Mouse (Mus musculus): ENCODE data around the gene Rpl31. TPM values are rescaled to one million over a fixed set of nuclear protein-coding genes. Genes with fewer than 3 reads are reported as not detected.

The Rpl31 gene
- polyA plus RNA-seq, 1 experiment = 18.9 TPM

DNA sequence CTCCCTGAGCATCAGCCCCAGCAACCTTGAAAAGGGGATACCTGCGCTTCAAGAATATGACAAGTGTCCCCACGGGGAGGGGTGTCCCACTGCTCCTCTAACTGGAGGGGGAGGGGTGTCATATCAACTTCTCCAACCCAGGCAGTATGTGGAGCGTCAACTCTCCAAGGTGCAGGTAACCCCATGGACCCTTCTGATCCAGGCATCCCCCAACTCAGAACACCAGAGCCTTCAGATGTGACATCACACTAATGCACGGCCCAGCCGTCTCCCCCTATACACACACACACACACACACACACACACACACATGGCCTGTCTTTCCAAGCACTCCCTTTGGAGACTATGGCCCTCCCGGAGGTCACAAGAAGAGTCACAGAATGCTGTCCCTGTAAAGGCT lies 24.0 kb downstream of the Rpl31 start:
- TF ChIP-seq TAL1 (IDR thresholded peaks at IDR 0.05; ENCODE audit: low read length) (no peak), GATA1 (IDR thresholded peaks at IDR 0.05; ENCODE audit: low read length) (no peak)
- H3K36me3 ChIP-seq (ENCODE audit: control insufficient read depth) = peaks cover 31% of the 10 kb centered on the region
- H3K4me1 ChIP-seq (ENCODE audit: control insufficient read depth) = peaks cover 74% of the 10 kb centered on the region
- H3K4me3 ChIP-seq (replicated peaks) = no peak overlapping the region
- H3K27me3 ChIP-seq (ENCODE audit: control insufficient read depth) = no peaks in the 10 kb centered on the region
- no peaks in the 10 kb centered on the region; the same call in 1 of the 2 replicates for H3K9me3 ChIP-seq (ENCODE audit: control insufficient read depth, low read length)

DNA sequence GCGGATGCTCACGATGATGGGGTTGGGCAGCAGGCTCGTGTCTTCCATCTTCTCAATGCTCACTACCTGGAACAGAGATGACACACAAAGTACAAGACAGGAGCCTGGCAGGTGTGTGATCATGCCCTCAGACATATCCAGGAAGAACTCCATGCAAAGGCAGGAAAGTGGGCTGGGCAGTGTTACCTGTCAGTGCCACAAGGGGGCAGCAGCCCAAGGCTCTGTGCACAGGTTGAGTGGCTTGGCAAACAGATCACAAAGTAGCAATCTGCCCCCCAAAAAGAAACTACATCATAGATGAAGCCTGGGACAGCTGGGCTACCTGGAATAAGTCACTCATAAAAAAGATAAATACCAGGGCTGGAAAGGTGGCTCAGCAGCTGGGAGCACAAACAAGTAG lies 24.5 kb downstream of the Rpl31 start:
- no peak for TF ChIP-seq GATA1 (IDR thresholded peaks at IDR 0.05; ENCODE audit: low read length)
- TF ChIP-seq TAL1 (IDR thresholded peaks at IDR 0.05; ENCODE audit: low read length) = no peak
- H3K27me3 ChIP-seq (ENCODE audit: control insufficient read depth) = no peaks in the 10 kb centered on the region
- H3K4me1 ChIP-seq (ENCODE audit: control insufficient read depth) = peaks cover 75% of the 10 kb centered on the region
- no peak overlapping the region for H3K4me3 ChIP-seq (replicated peaks)
- peaks cover 35% of the 10 kb centered on the region for H3K36me3 ChIP-seq (ENCODE audit: control insufficient read depth)
- peaks cover 5% of the 10 kb centered on the region for H3K9me3 ChIP-seq (ENCODE audit: control insufficient read depth, low read length)

GRCm38 (mm10) chr1:39393217-39393867 lies 25.7 kb downstream of the Rpl31 start:
- peaks cover 44% of the 10 kb centered on the region for H3K36me3 ChIP-seq (ENCODE audit: control insufficient read depth)
- H3K4me1 ChIP-seq (ENCODE audit: control insufficient read depth) = peaks cover 65% of the 10 kb centered on the region
- H3K27me3 ChIP-seq (ENCODE audit: control insufficient read depth) = no peaks in the 10 kb centered on the region
- peaks cover 11% of the 10 kb centered on the region for H3K9me3 ChIP-seq (ENCODE audit: control insufficient read depth, low read length)
- no peak overlapping the region for H3K4me3 ChIP-seq (replicated peaks)
- TF ChIP-seq TAL1 (IDR thresholded peaks at IDR 0.05; ENCODE audit: low read length) (no peak), GATA1 (IDR thresholded peaks at IDR 0.05; ENCODE audit: low read length) (no peak)

GRCm38 (mm10) chr1:39394096-39394495 lies 26.5 kb downstream of the Rpl31 start:
- Histone ChIP-seq H3K4me3 (replicated peaks) (no peak overlapping the region), H3K9me3 (ENCODE audit: control insufficient read depth, low read length) (peaks cover 11% of the 10 kb centered on the region), H3K36me3 (ENCODE audit: control insufficient read depth) (peaks cover 43% of the 10 kb centered on the region), H3K27me3 (ENCODE audit: control insufficient read depth) (no peaks in the 10 kb centered on the region), H3K4me1 (ENCODE audit: control insufficient read depth) (peaks cover 62% of the 10 kb centered on the region)
- TF ChIP-seq TAL1 (IDR thresholded peaks at IDR 0.05; ENCODE audit: low read length) = no peak
- no peak for TF ChIP-seq GATA1 (IDR thresholded peaks at IDR 0.05; ENCODE audit: low read length)

DNA sequence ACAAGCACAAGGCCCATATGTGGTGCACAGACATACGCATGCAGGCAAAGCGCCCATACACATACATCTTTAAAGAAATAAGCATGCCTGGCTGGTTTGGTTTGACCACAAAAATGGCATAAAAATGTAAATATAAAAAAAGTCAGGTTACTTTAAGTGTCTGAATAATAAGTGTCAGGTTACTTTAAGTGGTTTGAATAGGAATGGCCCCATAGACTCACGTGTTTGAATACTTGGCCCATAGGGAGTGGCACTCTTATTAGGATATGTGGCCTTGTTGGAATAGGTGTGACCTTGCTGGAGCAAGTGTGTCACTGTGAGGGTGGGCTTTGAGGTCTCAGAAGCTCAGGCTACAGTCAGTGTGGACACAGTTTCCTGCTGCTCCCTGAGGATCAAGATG lies 27.0 kb downstream of the Rpl31 start:
- H3K27me3 ChIP-seq (ENCODE audit: control insufficient read depth) = no peaks in the 10 kb centered on the region
- peaks cover 43% of the 10 kb centered on the region for H3K36me3 ChIP-seq (ENCODE audit: control insufficient read depth)
- H3K4me1 ChIP-seq (ENCODE audit: control insufficient read depth) = peaks cover 56% of the 10 kb centered on the region
- TF ChIP-seq GATA1 (IDR thresholded peaks at IDR 0.05; ENCODE audit: low read length) (no peak), TAL1 (IDR thresholded peaks at IDR 0.05; ENCODE audit: low read length) (no peak)
- H3K4me3 ChIP-seq (replicated peaks) = no peak overlapping the region
- H3K9me3 ChIP-seq (ENCODE audit: control insufficient read depth, low read length) = peaks cover 11% of the 10 kb centered on the region

DNA sequence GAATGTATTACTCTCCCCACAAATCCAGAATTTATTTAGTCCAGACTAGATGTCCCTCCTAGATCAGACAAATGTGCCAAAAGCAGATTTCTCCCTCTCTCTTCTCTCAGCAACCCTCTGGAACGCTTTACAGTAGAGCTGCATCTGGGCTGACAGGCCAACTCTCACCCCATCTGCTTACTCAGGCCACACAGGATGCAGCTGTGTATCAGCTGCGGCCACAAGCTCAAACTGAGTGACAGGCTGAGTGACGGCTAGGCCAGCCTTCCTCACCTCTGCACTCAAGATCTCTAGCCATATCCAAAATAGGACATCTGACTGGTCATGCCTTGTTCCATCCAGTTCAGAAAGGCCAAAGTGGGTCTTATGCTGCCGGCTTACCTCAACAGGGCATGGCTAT lies 28.7 kb downstream of the Rpl31 start:
- no peak overlapping the region for H3K4me3 ChIP-seq (replicated peaks)
- TF ChIP-seq GATA1 (IDR thresholded peaks at IDR 0.05; ENCODE audit: low read length) = no peak
- no peak for TF ChIP-seq TAL1 (IDR thresholded peaks at IDR 0.05; ENCODE audit: low read length)
- H3K4me1 ChIP-seq (ENCODE audit: control insufficient read depth) = peaks cover 53% of the 10 kb centered on the region
- H3K36me3 ChIP-seq (ENCODE audit: control insufficient read depth) = peaks cover 41% of the 10 kb centered on the region
- peaks cover 11% of the 10 kb centered on the region for H3K9me3 ChIP-seq (ENCODE audit: control insufficient read depth, low read length)
- no peaks in the 10 kb centered on the region for H3K27me3 ChIP-seq (ENCODE audit: control insufficient read depth)

- H3K36me3 ChIP-seq (ENCODE audit: control insufficient read depth) = peaks cover 46% of the 10 kb centered on the region
Observed at GRCm38 (mm10) chr1:39398284-39398683, 30.6 kb downstream of the Rpl31 start.

DNA sequence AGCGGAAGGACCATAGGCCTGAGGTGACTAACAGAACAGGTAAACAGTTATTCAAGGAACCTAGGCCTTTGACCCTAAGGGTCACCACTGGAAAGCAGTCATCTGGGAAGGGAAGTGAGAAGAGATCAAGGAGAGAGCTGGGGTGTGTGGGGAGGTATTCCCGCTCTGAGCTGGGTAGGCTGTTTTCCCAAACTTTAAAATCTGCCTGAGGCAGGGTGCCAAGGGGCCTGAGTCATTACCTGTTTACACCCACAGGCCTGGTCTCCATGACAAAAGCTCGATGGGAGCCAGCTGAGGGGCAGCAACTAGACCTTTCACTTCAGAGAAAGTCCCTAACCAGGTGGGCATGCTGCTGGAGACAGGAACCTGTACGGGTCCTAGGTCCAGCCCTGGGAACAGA lies 31.6 kb downstream of the Rpl31 start:
- H3K27me3 ChIP-seq (ENCODE audit: control insufficient read depth) = no peaks in the 10 kb centered on the region
- peaks cover 41% of the 10 kb centered on the region for H3K36me3 ChIP-seq (ENCODE audit: control insufficient read depth)
- H3K9me3 ChIP-seq (ENCODE audit: control insufficient read depth, low read length) = peaks cover 11% of the 10 kb centered on the region
- no peak overlapping the region for H3K4me3 ChIP-seq (replicated peaks)
- TF ChIP-seq TAL1 (IDR thresholded peaks at IDR 0.05; ENCODE audit: low read length) = no peak
- TF ChIP-seq GATA1 (IDR thresholded peaks at IDR 0.05; ENCODE audit: low read length) = no peak
- peaks cover 34% of the 10 kb centered on the region for H3K4me1 ChIP-seq (ENCODE audit: control insufficient read depth)

More at GRCm38 (mm10) chr1:39398284-39398683, 30.6 kb downstream of the Rpl31 start:
- no peak for TF ChIP-seq TAL1 (IDR thresholded peaks at IDR 0.05; ENCODE audit: low read length)
- TF ChIP-seq GATA1 (IDR thresholded peaks at IDR 0.05; ENCODE audit: low read length) = no peak
- Histone ChIP-seq H3K27me3 (ENCODE audit: control insufficient read depth) (no peaks in the 10 kb centered on the region), H3K4me3 (replicated peaks) (no peak overlapping the region), H3K9me3 (ENCODE audit: control insufficient read depth, low read length) (peaks cover 11% of the 10 kb centered on the region), H3K4me1 (ENCODE audit: control insufficient read depth) (peaks cover 38% of the 10 kb centered on the region)

DNA sequence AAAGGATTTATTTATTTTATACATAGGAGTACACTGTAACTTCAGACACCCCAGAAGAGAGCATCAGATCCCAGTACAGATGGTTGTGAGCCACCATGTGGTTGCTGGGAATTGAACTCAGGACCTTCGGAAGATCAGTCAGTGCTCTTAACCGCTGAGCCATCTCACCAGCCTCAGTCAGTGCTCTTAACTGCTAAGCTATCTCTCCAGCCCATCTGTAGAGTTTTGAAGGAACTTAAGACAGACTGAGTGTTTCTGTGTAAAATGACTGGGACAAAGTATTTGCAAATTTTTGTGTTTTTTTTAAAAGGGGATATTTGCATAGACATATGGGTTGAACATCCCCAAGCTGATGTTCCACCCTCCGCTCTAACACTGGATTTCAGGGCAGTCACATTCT lies 32.5 kb downstream of the Rpl31 start:
- Histone ChIP-seq H3K36me3 (ENCODE audit: control insufficient read depth) (peaks cover 44% of the 10 kb centered on the region), H3K4me1 (ENCODE audit: control insufficient read depth) (peaks cover 27% of the 10 kb centered on the region), H3K27me3 (ENCODE audit: control insufficient read depth) (no peaks in the 10 kb centered on the region), H3K4me3 (replicated peaks) (no peak overlapping the region), H3K9me3 (ENCODE audit: control insufficient read depth, low read length) (peaks cover 11% of the 10 kb centered on the region)
- TF ChIP-seq TAL1 (IDR thresholded peaks at IDR 0.05; ENCODE audit: low read length) = no peak
- TF ChIP-seq GATA1 (IDR thresholded peaks at IDR 0.05; ENCODE audit: low read length) = no peak

DNA sequence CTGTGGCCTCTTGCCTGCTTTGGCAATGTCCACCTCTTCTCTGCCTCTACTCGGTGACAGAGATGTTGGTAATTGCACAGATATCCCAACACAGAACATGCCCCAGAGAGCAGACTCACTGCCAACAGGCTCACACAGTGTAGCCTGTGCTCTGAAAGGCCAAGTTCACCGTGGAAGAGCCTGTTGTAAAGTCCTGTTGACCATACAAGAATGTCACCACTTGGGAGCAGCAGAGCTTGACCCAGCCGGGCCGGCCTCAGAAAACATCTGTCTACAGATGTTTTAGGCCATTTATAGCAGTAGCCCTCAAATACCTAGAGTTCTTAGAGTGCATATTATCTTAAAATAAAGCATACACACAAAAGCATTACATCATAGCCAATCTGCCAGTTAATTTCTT lies 39.5 kb downstream of the Rpl31 start:
- H3K4me3 ChIP-seq (replicated peaks) = no peak overlapping the region
- H3K36me3 ChIP-seq (ENCODE audit: control insufficient read depth) = peaks cover 15% of the 10 kb centered on the region
- peaks cover 10% of the 10 kb centered on the region for H3K4me1 ChIP-seq (ENCODE audit: control insufficient read depth)
- TF ChIP-seq TAL1 (IDR thresholded peaks at IDR 0.05; ENCODE audit: low read length) (no peak), GATA1 (IDR thresholded peaks at IDR 0.05; ENCODE audit: low read length) (no peak)
- H3K9me3 ChIP-seq (ENCODE audit: control insufficient read depth, low read length) = no peaks in the 10 kb centered on the region
- no peaks in the 10 kb centered on the region for H3K27me3 ChIP-seq (ENCODE audit: control insufficient read depth)
